Mouse (Mus musculus) cerebellum, adult 9-10 months (tissue): ENCODE results near the gene Mypop.

Experiments
- DNase-seq: peaks from one replicate; pipeline ENCODE4 v3.0.0; 2022

Gene Mypop

DNA sequence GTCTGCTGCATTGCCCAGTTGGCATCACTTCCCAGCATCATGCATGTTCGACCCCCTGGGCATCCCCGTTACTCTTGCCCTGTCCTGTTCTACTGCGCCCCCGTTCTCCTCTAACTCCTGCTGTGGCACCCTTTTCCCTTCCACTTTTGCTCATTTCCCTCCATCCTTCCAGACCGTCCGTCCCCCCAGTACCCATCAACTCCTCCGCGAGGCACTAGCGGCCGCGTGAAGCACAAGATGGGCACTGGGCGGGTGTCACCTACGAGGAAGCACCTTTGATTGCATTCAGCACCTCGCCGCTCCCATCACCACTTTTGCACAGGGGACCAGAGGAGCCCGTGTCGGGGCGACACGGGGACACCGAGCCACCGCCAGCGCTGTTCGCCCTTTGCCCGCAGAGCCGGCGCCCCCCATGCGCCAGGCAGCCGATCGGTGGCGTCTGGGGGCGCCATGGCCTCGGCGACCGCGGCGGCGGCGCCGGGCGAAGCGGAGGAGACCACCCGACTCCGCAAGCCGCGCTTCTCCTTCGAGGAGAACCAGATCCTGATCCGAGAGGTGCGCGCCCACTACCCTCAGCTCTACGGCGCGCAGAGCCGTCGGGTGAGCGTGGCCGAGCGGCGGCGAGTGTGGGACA lies 732 bp downstream of the Mypop start:
- no peak for DNase-seq

DNA sequence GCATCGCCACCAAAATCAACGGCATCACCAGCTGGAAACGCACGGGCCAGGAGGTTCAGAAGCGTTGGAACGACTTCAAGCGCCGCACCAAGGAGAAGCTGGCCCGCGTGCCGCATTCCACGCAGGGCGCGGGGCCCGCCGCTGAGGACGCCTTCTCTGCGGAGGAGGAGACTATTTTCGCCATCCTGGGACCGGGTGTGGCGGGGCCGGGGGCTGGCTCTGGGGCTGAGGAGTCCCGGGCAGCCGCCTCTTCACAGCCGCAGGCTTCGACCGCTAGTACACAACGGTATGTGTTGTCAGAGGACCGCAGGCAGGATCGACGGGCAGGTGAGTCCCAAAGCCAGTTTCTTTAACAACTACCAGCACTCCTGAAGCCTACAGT lies 1.2 kb downstream of the Mypop start:
- DNase-seq, result peak; percentile 70

DNA sequence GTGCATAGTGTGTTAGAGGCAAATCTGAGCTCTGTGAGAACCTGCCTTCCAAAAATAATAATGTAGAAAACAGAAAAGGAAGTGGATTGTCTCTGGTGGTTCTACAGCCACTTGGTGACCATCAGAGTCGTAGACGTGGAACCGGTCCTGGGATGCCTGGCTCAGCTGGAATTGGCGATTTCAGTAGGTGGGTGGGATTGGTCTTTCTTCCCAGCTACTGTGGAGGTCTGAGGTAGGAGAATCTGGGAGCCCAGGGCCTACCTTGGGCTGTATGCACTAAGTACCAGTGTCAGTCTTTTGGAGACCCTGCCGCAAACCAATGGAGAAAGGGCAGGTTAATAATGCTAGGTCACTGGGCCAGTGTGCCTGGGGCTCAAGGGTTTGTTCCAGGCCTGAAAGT lies 2.0 kb downstream of the Mypop start:
- DNase-seq, result no peak

- peak; percentile 35 for DNase-seq
Observed at GRCm38 (mm10) chr7:18998835-18999234, 7.8 kb downstream of the Mypop start.

DNA sequence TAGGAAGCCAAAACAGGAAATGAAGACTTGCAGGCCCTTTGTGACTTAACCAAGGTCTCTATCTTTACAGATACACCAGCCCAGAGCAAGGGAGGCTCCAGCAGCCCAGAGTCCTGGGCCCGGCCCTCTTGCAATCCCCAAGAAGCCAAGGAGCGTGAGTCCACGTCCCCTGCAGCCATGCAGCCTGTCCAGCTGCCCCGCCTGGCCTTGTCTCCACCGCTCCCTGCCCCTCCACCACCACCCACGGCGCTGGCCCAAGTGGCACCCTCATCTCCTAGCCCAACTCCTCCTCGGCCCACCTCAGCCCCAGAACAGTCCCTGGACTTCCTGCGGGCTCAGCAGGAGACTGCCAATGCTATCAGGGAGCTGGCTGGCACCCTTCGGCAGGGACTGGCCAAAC lies 9.4 kb downstream of the Mypop start:
- peak; percentile 49 for DNase-seq

- DNase-seq, result peak; percentile 63
Observed at GRCm38 (mm10) chr7:19001066-19001806, 10.2 kb downstream of the Mypop start.

DNA sequence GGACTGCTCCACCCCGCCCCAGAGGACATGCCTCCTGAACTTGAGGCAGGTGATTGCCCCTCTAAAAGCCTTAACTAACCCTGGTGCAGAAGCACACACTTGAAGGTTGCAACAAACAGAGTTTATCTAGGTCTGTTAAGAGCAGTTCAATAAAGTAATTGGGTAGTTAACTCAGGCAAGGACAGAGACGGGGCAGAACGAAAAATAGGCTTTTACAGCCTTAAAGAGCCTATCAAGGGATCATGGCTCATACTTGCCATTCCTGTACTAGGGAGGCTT lies 10.7 kb downstream of the Mypop start:
- DNase-seq, result peak; percentile 72

DNA sequence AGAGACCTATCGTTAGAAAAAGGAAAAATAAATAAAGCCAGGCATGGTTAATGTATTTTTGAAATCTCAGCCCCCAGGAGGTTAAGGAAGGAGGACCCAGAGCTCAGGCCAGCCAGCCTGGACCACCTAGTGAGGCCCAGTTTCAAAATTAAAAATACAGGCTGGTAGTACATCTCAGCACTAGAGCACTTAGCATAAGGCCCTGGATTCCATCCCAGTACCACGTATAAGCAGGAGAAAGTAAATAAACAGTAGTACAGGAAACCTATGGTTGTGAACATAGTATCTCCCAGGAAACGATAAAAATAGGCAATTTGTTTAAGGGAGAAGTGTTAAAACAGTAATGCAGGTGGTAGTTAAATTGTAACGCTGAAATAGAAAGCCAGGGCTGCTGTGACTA lies 11.1 kb downstream of the Mypop start:
- DNase-seq, result no peak

GRCm38 (mm10) chr7:19002848-19003498 lies 11.9 kb downstream of the Mypop start:
- peak; percentile 92 for DNase-seq

GRCm38 (mm10) chr7:19003902-19004630 lies 13.0 kb downstream of the Mypop start, which contains the start of gene Irf2bp1:
Irf2bp1 (plus strand) TSS chr7:19004044.
- DNase-seq, result peak; percentile 97

DNA sequence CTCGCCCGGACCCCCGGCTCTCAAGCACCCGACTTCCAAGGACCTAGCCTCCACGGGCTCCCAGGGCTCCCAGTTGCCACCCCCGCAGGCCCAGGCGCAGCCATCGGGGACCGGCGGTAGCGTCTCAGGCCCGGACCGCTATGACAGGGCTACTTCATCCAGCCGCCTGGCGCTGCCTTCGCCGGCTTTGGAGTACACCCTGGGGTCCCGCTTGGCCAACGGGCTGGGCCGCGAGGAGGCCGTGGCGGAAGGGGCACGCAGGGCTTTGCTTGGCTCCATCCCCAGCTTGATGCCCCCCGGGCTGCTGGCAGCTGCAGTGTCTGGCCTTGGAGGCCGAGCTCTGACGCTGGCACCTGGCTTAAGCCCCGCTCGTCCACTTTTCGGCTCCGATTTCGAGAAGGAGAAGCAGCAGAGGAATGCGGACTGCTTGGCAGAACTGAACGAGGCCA lies 13.6 kb downstream of the Mypop start:
- peak; percentile 73 for DNase-seq

DNA sequence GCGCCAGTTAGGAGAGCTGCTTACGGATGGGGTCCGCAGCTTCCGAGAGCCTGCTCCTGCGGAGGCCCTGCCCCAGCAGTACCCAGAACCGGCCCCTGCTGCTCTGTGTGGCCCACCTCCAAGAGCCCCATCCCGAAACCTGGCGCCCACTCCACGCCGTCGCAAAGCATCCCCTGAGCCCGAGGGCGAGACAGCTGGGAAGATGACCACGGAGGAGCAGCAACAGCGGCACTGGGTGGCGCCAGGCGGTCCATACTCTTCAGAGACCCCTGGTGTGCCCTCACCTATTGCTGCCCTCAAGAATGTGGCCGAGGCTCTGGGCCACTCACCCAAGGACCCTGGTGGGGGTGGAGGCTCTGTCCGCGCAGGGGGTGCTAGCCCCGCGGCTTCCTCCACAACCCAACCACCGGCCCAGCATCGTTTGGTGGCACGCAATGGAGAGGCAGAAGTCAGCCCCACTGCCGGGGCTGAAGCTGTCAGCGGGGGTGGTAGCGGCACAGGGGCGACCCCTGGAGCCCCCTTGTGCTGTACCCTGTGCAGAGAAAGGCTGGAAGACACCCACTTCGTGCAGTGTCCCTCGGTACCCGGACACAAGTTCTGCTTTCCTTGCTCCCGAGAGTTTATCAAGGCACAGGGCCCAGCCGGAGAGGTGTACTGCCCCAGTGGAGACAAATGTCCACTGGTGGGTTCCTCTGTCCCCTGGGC lies 14.5 kb downstream of the Mypop start:
- DNase-seq, result no peak

GRCm38 (mm10) chr7:19006476-19006875 lies 15.4 kb downstream of the Mypop start:
- DNase-seq, result peak; percentile 93

- DNase-seq, result peak; percentile 55
Observed at GRCm38 (mm10) chr7:19007026-19007977, 16.3 kb downstream of the Mypop start.

GRCm38 (mm10) chr7:19010581-19010980 lies 19.5 kb downstream of the Mypop start:
- DNase-seq, result peak; percentile 37

- peak; percentile 50 for DNase-seq
Observed at GRCm38 (mm10) chr7:19012025-19012621, 21.1 kb downstream of the Mypop start.

DNA sequence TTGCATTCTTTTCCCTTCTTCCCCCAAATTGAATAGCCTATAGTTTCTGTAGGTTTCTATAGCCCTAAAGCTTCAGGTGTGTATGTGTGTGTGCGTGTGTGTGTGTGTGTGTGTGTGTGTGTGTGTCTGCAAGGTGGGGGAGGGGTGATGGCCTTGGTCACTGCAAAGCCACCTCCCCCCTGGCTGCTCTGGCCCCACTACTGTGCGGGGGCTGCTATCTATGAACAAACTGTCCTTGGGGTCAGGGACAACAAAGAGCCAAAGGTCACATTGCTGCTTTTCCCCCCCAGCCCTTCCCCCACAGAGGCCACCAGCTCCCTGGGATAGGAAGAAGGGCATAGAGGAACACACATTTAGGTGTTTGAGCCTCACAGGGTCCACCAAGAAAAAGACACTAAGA lies 21.8 kb downstream of the Mypop start:
- DNase-seq, result peak; percentile 31

DNA sequence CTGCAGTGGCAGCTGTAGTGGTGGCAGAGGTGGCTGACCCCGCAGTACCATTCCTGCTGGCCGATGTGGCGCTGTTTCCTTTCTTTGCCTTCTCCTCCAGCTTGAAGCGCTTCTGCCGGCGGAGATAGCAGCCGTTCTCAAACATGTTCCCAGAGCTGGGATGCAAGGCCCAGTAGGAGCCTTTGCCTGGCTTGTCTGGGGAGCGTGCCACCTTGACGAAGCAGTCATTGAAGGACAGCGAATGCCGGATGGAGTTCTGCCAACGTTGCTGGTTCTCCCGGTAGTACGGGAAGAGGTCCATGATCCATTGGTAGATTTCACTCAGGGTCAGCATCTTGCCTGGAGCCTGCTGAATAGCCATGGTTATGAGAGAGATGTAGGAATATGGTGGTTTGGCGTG lies 23.4 kb downstream of the Mypop start:
- DNase-seq, result peak; percentile 23

- DNase-seq, result no peak
Observed at GRCm38 (mm10) chr7:19016042-19016441, 25.0 kb downstream of the Mypop start.

- DNase-seq, result no peak
Observed at GRCm38 (mm10) chr7:19017909-19018308, 26.9 kb downstream of the Mypop start.

DNA sequence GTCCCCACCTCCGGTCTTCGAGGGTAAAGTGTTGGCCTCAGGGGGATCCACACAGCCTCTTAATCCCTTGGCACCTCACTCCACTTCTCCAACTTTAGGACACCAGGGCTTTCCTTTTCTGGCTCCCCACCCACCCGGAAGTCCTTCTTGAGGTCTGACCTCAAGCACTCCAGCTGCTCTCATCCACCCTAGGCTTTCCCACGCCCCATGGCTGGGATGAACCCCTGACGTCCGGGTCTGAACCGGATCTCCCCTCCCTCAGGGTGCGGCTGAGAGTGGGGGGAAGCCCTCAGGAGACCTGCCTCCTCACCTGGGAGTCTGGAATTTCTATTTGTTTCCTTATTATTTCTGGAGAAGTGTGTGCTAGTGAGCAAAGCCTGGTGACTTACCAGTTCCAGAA lies 30.0 kb downstream of the Mypop start:
- DNase-seq, result no peak
